Mouse (Mus musculus) ES-Bruce4 (cell line): Measurements from ENCODE around the gene Sel1l3. TPM values are rescaled to one million over a fixed set of nuclear protein-coding genes. Genes with fewer than 3 reads are reported as not detected.

Experiments used
- H3K27ac ChIP-seq: 2 replicates; pipeline ENCODE4 v1.5.1; 2012; ENCODE audit warnings: low read length, inconsistent platforms; ENCODE audit not compliant: insufficient read depth
- H3K27me3 ChIP-seq: 2 replicates; pipeline ENCODE4 v1.6.1; 2012; ENCODE audit warnings: mild to moderate bottlenecking, low read length, inconsistent platforms; ENCODE audit not compliant: control insufficient read depth, poor library complexity, insufficient read depth, severe bottlenecking
- H3K36me3 ChIP-seq: 2 replicates; pipeline ENCODE4 v1.6.1; 2012; ENCODE audit warnings: inconsistent platforms, mild to moderate bottlenecking, low read length, moderate library complexity; ENCODE audit not compliant: control insufficient read depth, poor library complexity, insufficient read depth, severe bottlenecking
- H3K4me1 ChIP-seq: one replicate; pipeline ENCODE4 v1.8.1; 2011; ENCODE audit warnings: low read length; ENCODE audit not compliant: control insufficient read depth, insufficient read depth
- H3K4me3 ChIP-seq: 2 replicates; pipeline ENCODE4 v1.5.1; 2011; ENCODE audit warnings: low read depth, mild to moderate bottlenecking, low read length
- H3K9ac ChIP-seq: 2 replicates; pipeline ENCODE4 v1.6.1; 2012; ENCODE audit warnings: low read depth, mild to moderate bottlenecking, inconsistent platforms; ENCODE audit not compliant: poor library complexity, severe bottlenecking
- H3K9me3 ChIP-seq: replicated peaks from 2 replicates; pipeline ENCODE4 v1.6.1; 2012; ENCODE audit warnings: mild to moderate bottlenecking, low read length, inconsistent platforms; ENCODE audit not compliant: control insufficient read depth, poor library complexity, insufficient read depth, severe bottlenecking
- CTCF ChIP-seq: IDR thresholded peaks from one replicate; pipeline ENCODE4 v1.8.1; 2011; ENCODE audit warnings: low read depth, low read length
- EP300 ChIP-seq: IDR thresholded peaks from 2 replicates; pipeline ENCODE4 v1.6.1; 2011; ENCODE audit warnings: low read depth, low read length; ENCODE audit not compliant: insufficient read depth
- POLR2A ChIP-seq: IDR thresholded peaks from one replicate; pipeline ENCODE4 v1.8.1; 2011; ENCODE audit warnings: low read length; ENCODE audit not compliant: insufficient read depth
- polyA plus RNA-seq: library from polyadenylated mRNA; stranded (reverse); fragments of >200 nt; gene quantifications from 2 replicates; pipeline ENCODE4 v1.2.4, GENCODE M21; 2011; ENCODE audit warnings: low read depth; ENCODE audit not compliant: missing spikeins, insufficient read depth, insufficient read length

Sel1l3 gene
- polyA plus RNA-seq, 1 experiment: 6.1 TPM

GRCm38 (mm10) chr5:53140158-53140927 lies 73.4 kb downstream of the Sel1l3 start:
- H3K4me3 ChIP-seq: no peak overlapping the region
- H3K27ac ChIP-seq: no peak overlapping the region
- no peaks in the 10 kb centered on the region for H3K36me3 ChIP-seq
- no peaks in the 10 kb centered on the region for H3K27me3 ChIP-seq
- TF ChIP-seq EP300 (no peak), CTCF (no peak), POLR2A (no peak)
- H3K4me1 ChIP-seq: no peaks in the 10 kb centered on the region
- no peaks in the 10 kb centered on the region for H3K9me3 ChIP-seq
- H3K9ac ChIP-seq: no peak overlapping the region

- Histone ChIP-seq H3K36me3 (no peaks in the 10 kb centered on the region), H3K27ac (no peak overlapping the region), H3K9ac (no peak overlapping the region), H3K4me1 (no peaks in the 10 kb centered on the region), H3K4me3 (no peak overlapping the region), H3K9me3 (no peaks in the 10 kb centered on the region), H3K27me3 (no peaks in the 10 kb centered on the region)
- TF ChIP-seq POLR2A (no peak), CTCF (no peak), EP300 (no peak)
Observed at GRCm38 (mm10) chr5:53139566-53139965, 74.2 kb downstream of the Sel1l3 start.

GRCm38 (mm10) chr5:53139140-53139539 lies 74.6 kb downstream of the Sel1l3 start:
- TF ChIP-seq EP300: no peak
- TF ChIP-seq CTCF: no peak
- TF ChIP-seq POLR2A: no peak
- no peaks in the 10 kb centered on the region for H3K27me3 ChIP-seq
- H3K9me3 ChIP-seq: no peaks in the 10 kb centered on the region
- no peaks in the 10 kb centered on the region for H3K36me3 ChIP-seq
- no peaks in the 10 kb centered on the region for H3K4me1 ChIP-seq
- no peak overlapping the region for H3K9ac ChIP-seq
- H3K27ac ChIP-seq: no peak overlapping the region
- no peak overlapping the region for H3K4me3 ChIP-seq

GRCm38 (mm10) chr5:53138025-53138424 lies 75.7 kb downstream of the Sel1l3 start:
- Histone ChIP-seq H3K27me3 (no peaks in the 10 kb centered on the region), H3K9ac (no peak overlapping the region), H3K36me3 (no peaks in the 10 kb centered on the region), H3K4me1 (no peaks in the 10 kb centered on the region), H3K9me3 (no peaks in the 10 kb centered on the region), H3K27ac (no peak overlapping the region), H3K4me3 (no peak overlapping the region)
- TF ChIP-seq EP300: no peak
- no peak for TF ChIP-seq POLR2A
- no peak for TF ChIP-seq CTCF

GRCm38 (mm10) chr5:53135984-53136383 lies 77.7 kb downstream of the Sel1l3 start:
- Histone ChIP-seq H3K4me3 (no peak overlapping the region), H3K27me3 (no peaks in the 10 kb centered on the region; the same call in 1 of the 2 replicates), H3K9me3 (peaks cover 2% of the 10 kb centered on the region; the same call in 1 of the 2 replicates), H3K9ac (no peak overlapping the region), H3K36me3 (no peaks in the 10 kb centered on the region), H3K4me1 (no peaks in the 10 kb centered on the region), H3K27ac (no peak overlapping the region)
- TF ChIP-seq POLR2A: no peak
- no peak for TF ChIP-seq CTCF
- no peak for TF ChIP-seq EP300

- Histone ChIP-seq H3K27me3 (no peaks in the 10 kb centered on the region; the same call in 1 of the 2 replicates), H3K27ac (no peak overlapping the region), H3K36me3 (no peaks in the 10 kb centered on the region), H3K9ac (no peak overlapping the region), H3K9me3 (peaks cover 5% of the 10 kb centered on the region; the same call in 1 of the 2 replicates), H3K4me1 (no peaks in the 10 kb centered on the region), H3K4me3 (no peak overlapping the region)
- TF ChIP-seq POLR2A (no peak), CTCF (peak; percentile 16)
Observed at GRCm38 (mm10) chr5:53134003-53134402, 79.7 kb downstream of the Sel1l3 start.
